Mouse (Mus musculus): ENCODE results near the gene Vhl. TPM values are rescaled to one million over a fixed set of nuclear protein-coding genes. Genes with fewer than 3 reads are reported as not detected.
A peak's percentile ranks its signal among the peaks of the same experiment; 100 is the strongest.

The Vhl gene
- polyA plus RNA-seq, 1 experiment from 2014 or later: 33.5 TPM

DNA sequence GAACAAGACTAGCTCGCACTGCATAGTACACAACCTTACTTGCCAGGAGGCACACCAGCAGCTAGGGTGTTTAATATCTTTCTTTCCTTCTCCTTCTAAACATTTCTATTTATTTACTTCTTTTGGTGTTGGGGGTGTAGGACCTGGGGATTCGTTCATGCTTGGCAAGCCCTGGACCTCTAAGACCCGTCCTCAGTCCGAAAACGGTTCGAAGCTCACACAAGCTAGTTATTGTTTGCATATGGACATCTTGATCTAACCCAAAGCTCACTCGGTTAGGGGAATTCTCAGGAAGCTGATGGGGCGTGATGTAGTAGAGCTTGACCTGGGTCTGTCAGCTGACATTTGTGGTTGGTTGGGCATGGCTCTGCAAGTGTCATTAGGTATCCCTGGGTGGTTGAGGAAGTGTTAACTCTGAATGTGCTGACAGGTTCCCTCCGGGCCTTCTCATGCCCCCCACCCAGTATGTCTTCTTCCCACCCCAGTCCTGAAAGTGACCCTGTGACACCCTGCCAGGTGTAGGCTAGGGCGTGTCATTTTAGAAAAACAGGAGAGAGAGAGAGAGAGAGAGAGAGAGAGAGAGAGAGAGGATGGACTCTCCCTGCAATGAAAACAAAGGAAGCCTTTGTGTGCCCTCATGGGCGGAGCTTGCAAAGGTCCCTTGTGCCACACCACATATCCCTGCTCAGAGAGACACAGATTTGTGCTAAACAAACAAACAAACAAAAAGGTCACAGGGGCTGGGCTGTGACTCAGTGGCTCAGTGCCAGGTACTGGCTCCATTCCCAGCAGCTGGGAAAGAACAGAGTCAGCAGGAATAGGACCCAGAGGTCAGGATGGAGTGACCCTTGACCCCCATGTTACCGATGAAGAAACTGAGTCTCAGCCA lies 37.8 kb downstream of the Vhl start:
- H3K27ac ChIP-seq: peak overlapping the region; percentile 60
- H3K9me3 ChIP-seq (replicated peaks; ENCODE audit: low read length): no peaks in the 10 kb centered on the region
- no peak overlapping the region for H3K4me3 ChIP-seq (replicated peaks; ENCODE audit: low read depth, low read length)
- ATAC-seq (replicated peaks; ENCODE audit: low FRiP score, low read depth): peak; percentile 68
- H3K36me3 ChIP-seq (ENCODE audit: insufficient read depth, low read length): no peaks in the 10 kb centered on the region
- TF ChIP-seq CTCF (IDR thresholded peaks at IDR 0.05; ENCODE audit: low read depth): no peak
- H3K9ac ChIP-seq (ENCODE audit: low read depth, low read length): no peak overlapping the region
- no peak for DNase-seq (ENCODE audit: low spot score)
- no peaks in the 10 kb centered on the region for H3K27me3 ChIP-seq (ENCODE audit: insufficient read depth, low read length)
- 30% methylated on average over 12 of the region's 12 CpGs for WGBS
- H3K4me1 ChIP-seq (replicated peaks; ENCODE audit: insufficient read depth, low read length): peaks cover 24% of the 10 kb centered on the region
- H3K4me2 ChIP-seq (ENCODE audit: low read length): no peak overlapping the region

DNA sequence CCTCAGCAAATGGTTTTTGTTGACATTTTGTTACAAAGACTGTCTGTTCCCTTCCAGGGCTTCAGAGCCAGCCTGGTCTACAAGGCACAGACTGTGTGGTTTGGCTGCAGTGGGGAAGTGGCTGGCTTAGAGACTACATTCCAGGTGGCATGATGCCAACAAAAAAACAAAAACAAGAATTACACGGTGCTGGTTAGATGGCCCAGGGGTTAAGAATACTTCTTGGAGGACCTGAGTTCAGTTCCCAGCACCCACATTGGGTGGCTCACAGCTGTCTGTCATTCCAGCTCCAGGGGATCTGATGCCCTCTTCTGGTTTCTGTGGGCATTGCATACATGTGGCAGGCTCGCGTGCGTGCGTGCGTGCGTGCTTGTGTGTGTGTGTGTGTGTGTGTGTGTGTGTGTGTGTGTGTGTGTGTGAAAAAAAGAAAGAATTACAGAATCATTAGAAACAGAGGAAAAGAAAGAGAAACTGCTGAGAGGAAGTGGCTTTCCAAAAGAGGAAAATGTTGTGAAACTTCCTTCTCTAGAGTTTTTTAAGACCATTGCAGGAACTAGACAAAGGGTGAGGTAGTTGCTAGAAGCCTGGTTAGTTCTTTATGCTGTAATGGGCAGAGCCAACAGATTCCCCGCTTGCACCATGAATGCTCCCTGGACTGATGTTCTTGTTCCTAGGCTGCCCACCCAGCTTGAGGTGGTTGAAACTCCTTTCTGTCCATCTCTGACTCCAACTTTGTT lies 39.4 kb downstream of the Vhl start:
- no peak overlapping the region for H3K9ac ChIP-seq (ENCODE audit: low read depth, low read length)
- DNase-seq (ENCODE audit: low spot score) (no peak), ATAC-seq (replicated peaks; ENCODE audit: low FRiP score, low read depth) (no peak)
- peaks cover 24% of the 10 kb centered on the region for H3K4me1 ChIP-seq (replicated peaks; ENCODE audit: insufficient read depth, low read length)
- H3K27ac ChIP-seq: no peak overlapping the region
- WGBS: 92% methylated on average over 8 of the region's 8 CpGs
- no peaks in the 10 kb centered on the region for H3K9me3 ChIP-seq (replicated peaks; ENCODE audit: low read length)
- H3K27me3 ChIP-seq (ENCODE audit: insufficient read depth, low read length): no peaks in the 10 kb centered on the region
- H3K36me3 ChIP-seq (ENCODE audit: insufficient read depth, low read length): no peaks in the 10 kb centered on the region
- no peak overlapping the region for H3K4me3 ChIP-seq (replicated peaks; ENCODE audit: low read depth, low read length)
- peak; percentile 20; the same call in 1 of the 2 replicates for TF ChIP-seq CTCF (IDR thresholded peaks at IDR 0.05; ENCODE audit: low read depth)
- H3K4me2 ChIP-seq (ENCODE audit: low read length): no peak overlapping the region

DNA sequence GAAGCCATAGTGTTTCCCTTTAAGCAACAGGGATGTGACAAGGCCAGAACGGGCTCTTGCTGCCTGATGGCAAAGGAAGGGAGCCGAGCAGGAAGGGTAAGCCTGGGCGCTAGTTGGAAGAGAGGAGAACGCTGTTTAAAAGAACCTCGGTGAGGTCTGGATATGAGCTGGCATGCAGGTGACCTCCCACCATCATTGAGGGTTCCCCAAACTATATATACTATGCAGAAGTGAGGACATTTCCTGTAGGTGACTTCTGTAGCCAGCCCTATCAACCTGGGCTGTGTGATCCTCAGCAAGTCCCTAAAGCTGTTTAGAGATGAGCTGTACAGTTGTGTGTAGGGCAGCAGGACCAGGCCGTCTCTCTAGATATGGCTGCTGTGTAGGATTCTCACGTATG lies 40.5 kb downstream of the Vhl start:
- Histone ChIP-seq H3K9ac (ENCODE audit: low read depth, low read length) (no peak overlapping the region), H3K4me1 (replicated peaks; ENCODE audit: insufficient read depth, low read length) (peaks cover 30% of the 10 kb centered on the region), H3K27ac (no peak overlapping the region), H3K4me2 (ENCODE audit: low read length) (no peak overlapping the region), H3K27me3 (ENCODE audit: insufficient read depth, low read length) (no peaks in the 10 kb centered on the region), H3K9me3 (replicated peaks; ENCODE audit: low read length) (no peaks in the 10 kb centered on the region), H3K36me3 (ENCODE audit: insufficient read depth, low read length) (no peaks in the 10 kb centered on the region), H3K4me3 (replicated peaks; ENCODE audit: low read depth, low read length) (no peak overlapping the region)
- 85% methylated on average over 7 of the region's 7 CpGs for WGBS
- TF ChIP-seq CTCF (IDR thresholded peaks at IDR 0.05; ENCODE audit: low read depth): no peak
- ATAC-seq (replicated peaks; ENCODE audit: low FRiP score, low read depth): no peak
- no peak for DNase-seq (ENCODE audit: low spot score)

DNA sequence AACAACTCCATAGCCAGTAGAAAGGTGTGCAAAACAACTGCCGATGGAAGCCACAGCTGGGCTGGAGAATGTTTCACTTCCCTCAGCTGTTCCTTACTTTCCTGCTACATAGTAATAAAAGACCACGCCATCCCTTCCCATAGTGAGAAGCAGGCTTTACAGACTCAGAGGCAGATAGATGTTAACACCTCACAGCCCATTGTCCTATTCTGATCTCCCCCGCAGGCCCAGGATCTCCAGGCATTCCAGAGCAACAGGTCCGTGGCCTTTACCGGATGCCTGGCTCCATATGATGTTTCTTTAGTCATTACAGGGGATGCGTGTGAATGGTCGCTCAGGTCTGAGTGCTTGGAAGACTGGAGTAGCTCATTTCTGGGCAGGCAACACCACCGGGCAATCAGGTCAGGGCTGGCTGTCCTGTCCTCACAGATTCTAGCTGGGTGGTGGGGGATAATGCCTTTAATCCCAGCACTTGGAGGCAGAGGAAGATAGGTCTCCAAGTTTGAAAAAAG lies 43.9 kb downstream of the Vhl start:
- Histone ChIP-seq H3K9me3 (replicated peaks; ENCODE audit: low read length) (no peaks in the 10 kb centered on the region), H3K27ac (0 out of 2 replicates have a peak overlapping the region, but pooled peaks have one; percentile 2), H3K4me2 (ENCODE audit: low read length) (no peak overlapping the region), H3K36me3 (ENCODE audit: insufficient read depth, low read length) (no peaks in the 10 kb centered on the region), H3K4me1 (replicated peaks; ENCODE audit: insufficient read depth, low read length) (peaks cover 8% of the 10 kb centered on the region; the same call in 1 of the 2 replicates), H3K4me3 (replicated peaks; ENCODE audit: low read depth, low read length) (no peak overlapping the region), H3K9ac (ENCODE audit: low read depth, low read length) (no peak overlapping the region), H3K27me3 (ENCODE audit: insufficient read depth, low read length) (no peaks in the 10 kb centered on the region)
- TF ChIP-seq CTCF (IDR thresholded peaks at IDR 0.05; ENCODE audit: low read depth): no peak
- ATAC-seq (replicated peaks; ENCODE audit: low FRiP score, low read depth) (no peak), DNase-seq (ENCODE audit: low spot score) (no peak)
- WGBS: 38% methylated on average over 8 of the region's 8 CpGs

DNA sequence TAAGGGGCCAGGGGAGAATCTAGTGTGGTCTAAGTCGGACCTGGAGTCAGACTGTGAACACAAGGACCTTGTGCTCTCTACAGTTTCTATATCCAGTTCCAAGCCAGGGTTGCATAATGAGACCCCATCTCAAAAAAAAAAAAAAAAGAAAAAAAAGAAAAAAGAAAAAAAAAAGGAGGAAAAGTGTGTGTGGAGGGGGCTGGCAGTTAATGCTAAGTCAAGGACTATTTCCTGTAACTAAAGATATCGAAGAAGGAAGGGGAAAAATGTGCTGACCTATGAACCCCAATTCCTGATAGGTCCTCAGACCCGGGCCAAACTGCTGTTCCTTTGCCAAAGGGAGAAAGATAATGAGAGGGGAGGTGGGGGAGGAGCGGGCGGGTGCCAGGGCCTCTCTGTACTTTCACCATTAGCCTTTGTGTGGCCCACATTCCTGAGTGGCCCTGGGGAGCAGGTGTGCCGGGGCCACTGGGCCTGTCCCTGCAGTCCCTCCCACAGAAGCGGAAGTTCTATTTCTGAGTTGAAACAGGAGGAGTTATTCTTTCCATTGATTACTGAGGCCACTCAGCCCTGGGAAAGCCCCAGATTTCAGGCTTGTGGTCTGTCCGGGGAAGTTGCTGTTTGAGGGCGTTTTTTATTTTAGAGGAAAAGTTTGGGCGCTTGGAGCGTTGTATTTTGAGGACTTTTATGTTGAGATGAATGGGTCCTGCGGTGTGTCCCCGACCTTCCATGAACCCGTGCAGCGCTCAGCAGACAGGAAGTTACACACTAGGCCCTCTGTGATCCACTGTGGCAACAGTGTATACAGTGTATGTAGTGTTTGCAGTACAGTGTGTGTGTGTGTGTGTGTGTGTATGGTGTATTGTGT lies 44.8 kb downstream of the Vhl start:
- Histone ChIP-seq H3K4me2 (ENCODE audit: low read length) (no peak overlapping the region), H3K9me3 (replicated peaks; ENCODE audit: low read length) (no peaks in the 10 kb centered on the region), H3K9ac (ENCODE audit: low read depth, low read length) (no peak overlapping the region), H3K27ac (peak overlapping the region; percentile 62; the same call in 1 of the 2 replicates), H3K4me3 (replicated peaks; ENCODE audit: low read depth, low read length) (no peak overlapping the region), H3K27me3 (ENCODE audit: insufficient read depth, low read length) (no peaks in the 10 kb centered on the region), H3K36me3 (ENCODE audit: insufficient read depth, low read length) (no peaks in the 10 kb centered on the region), H3K4me1 (replicated peaks; ENCODE audit: insufficient read depth, low read length) (peaks cover 8% of the 10 kb centered on the region; the same call in 1 of the 2 replicates)
- ATAC-seq (replicated peaks; ENCODE audit: low FRiP score, low read depth): peak; percentile 58; the same call in 1 of the 2 replicates
- WGBS: 26% methylated on average over 15 of the region's 15 CpGs
- TF ChIP-seq CTCF (IDR thresholded peaks at IDR 0.05; ENCODE audit: low read depth): no peak
- peak; percentile 53 for DNase-seq (ENCODE audit: low spot score)

Data from kidney, postnatal 0 days (tissue).